Mouse (Mus musculus) cerebellum, adult 11 months (tissue): ENCODE measurements around the gene Ccdc65.
A peak's percentile ranks its signal among the peaks of the same experiment; 100 is the strongest.

ENCODE experiments used
- DNase-seq: peaks from one replicate; pipeline ENCODE4 v3.0.0; 2022

The Ccdc65 gene

GRCm38 (mm10) chr15:98707766-98708372 is at the start of gene Ccdc65:
Ccdc65 (plus strand) TSS chr15:98708207.
- DNase-seq: peak; percentile 79

- no peak for DNase-seq
These were observed 45.8 kb upstream of the Ccdc65 start for GRCm38 (mm10) chr15:98662198-98662566.

GRCm38 (mm10) chr15:98662567-98663545 is 45.2 kb upstream of the Ccdc65 start, which contains the start of gene Ddx23:
Ddx23 (minus strand) TSS chr15:98662894.
- DNase-seq: peak; percentile 92

- no peak for DNase-seq
These were observed 43.7 kb upstream of the Ccdc65 start for GRCm38 (mm10) chr15:98664042-98664907.

GRCm38 (mm10) chr15:98672592-98672991 is 35.4 kb upstream of the Ccdc65 start:
- DNase-seq: no peak

GRCm38 (mm10) chr15:98673732-98674131 is 34.3 kb upstream of the Ccdc65 start:
- DNase-seq: no peak

- no peak for DNase-seq
These were observed 33.6 kb upstream of the Ccdc65 start for GRCm38 (mm10) chr15:98674284-98674993.

GRCm38 (mm10) chr15:98674994-98675545 is 32.9 kb upstream of the Ccdc65 start:
- no peak for DNase-seq

- DNase-seq: no peak
These were observed 32.3 kb upstream of the Ccdc65 start for GRCm38 (mm10) chr15:98675634-98676250.

GRCm38 (mm10) chr15:98676471-98676870 is 31.5 kb upstream of the Ccdc65 start:
- peak; percentile 57 for DNase-seq

- peak; percentile 88 for DNase-seq
These were observed 30.9 kb upstream of the Ccdc65 start, which contains the start of gene Rnd1 for GRCm38 (mm10) chr15:98676940-98677728. Rnd1 (minus strand) TSS chr15:98677461.

- DNase-seq: no peak
These were observed 30.0 kb upstream of the Ccdc65 start for GRCm38 (mm10) chr15:98677977-98678376.

- DNase-seq: no peak
These were observed 27.3 kb upstream of the Ccdc65 start for GRCm38 (mm10) chr15:98680660-98681059.

- no peak for DNase-seq
These were observed 26.4 kb upstream of the Ccdc65 start for GRCm38 (mm10) chr15:98681633-98682032.

GRCm38 (mm10) chr15:98683177-98683576 is 24.8 kb upstream of the Ccdc65 start:
- DNase-seq: no peak

- DNase-seq: no peak
These were observed 24.3 kb upstream of the Ccdc65 start for GRCm38 (mm10) chr15:98683746-98684145.

GRCm38 (mm10) chr15:98685926-98686325 is 22.1 kb upstream of the Ccdc65 start:
- no peak for DNase-seq

- no peak for DNase-seq
These were observed 18.3 kb upstream of the Ccdc65 start for GRCm38 (mm10) chr15:98689682-98690081.

GRCm38 (mm10) chr15:98691486-98692147 is 16.4 kb upstream of the Ccdc65 start:
- no peak for DNase-seq

- no peak for DNase-seq
These were observed 15.8 kb upstream of the Ccdc65 start for GRCm38 (mm10) chr15:98692171-98692715.
